In genomic region chr7:24382730-24383372, GRCm38 (mm10) we compare ENCODE assay signal across 30 mouse cellular contexts. TPM values are rescaled to one million over a fixed set of nuclear protein-coding genes. Genes with fewer than 3 reads are reported as not detected.
DNase-seq lines count a peak whose midpoint lies in the region; ATAC-seq and TF ChIP-seq lines count a peak whose summit lies in the region.
"Had no signal": no experiment of that assay in that cellular context is flagged by ENCODE, and none has a peak within 500 bp of the region (broad histone marks: within the 10 kb centered on the region; RNA-seq: fewer than 3 reads in every experiment).

No protein-coding gene starts in this region.

- H3K4me1 ChIP-seq in heart, embryonic 13.5 days = peaks cover 11% of the 10 kb centered on the region; the same call in 1 of the 2 replicates
- H3K4me1 ChIP-seq in ES-E14 (ENCODE audit: control insufficient read depth in 2 of 2, insufficient read depth in 2 of 2, low read length in 2 of 2, poor library complexity in 1 of 2) = peaks cover 0 to 9% of the 10 kb centered on the region in 2 experiments; a peak in 1 of 4 replicates
- peaks cover 99% of the 10 kb centered on the region for H3K4me1 ChIP-seq in liver, embryonic 15.5 days (replicated peaks)
- H3K4me1 ChIP-seq: midbrain, embryonic 13.5 days had no signal

- no peak for DNase-seq in heart, postnatal 25 days (ENCODE audit: low spot score)
- DNase-seq in CD4-positive helper T cell, adult 2 months (ENCODE audit: low read depth, low spot score) = peak; percentile 59
- no peak for DNase-seq in ES-E14 (ENCODE audit: low read depth, low spot score)
- DNase-seq in cerebellum, adult 18-20 months = no peak
- no peak for DNase-seq in lung, postnatal 10 days
- DNase-seq: adrenal gland, postnatal 10 days; cerebellum, adult 9-10 months; gastrocnemius, postnatal 25 days; heart, postnatal 14 days; kidney, adult 18-20 months; kidney, postnatal 4 days; lung, embryonic 14.5 days; lung, postnatal 36 days; right cerebral cortex, postnatal 14 days had no signal

- no peak overlapping the region for H3K4me3 ChIP-seq in heart, embryonic 13.5 days
- no peak overlapping the region for H3K4me3 ChIP-seq in ES-E14 (ENCODE audit: insufficient read depth in 1 of 2, low read depth in 1 of 2, low read length in 2 of 2, poor library complexity in 1 of 2, severe bottlenecking in 1 of 2)
- H3K4me3 ChIP-seq in liver, embryonic 15.5 days (replicated peaks) = no peak overlapping the region
- H3K4me3 ChIP-seq: embryonic facial prominence, embryonic 15.5 days; forebrain, embryonic 10.5 days; hindbrain, embryonic 13.5 days; limb, embryonic 13.5 days; midbrain, embryonic 13.5 days; stomach, embryonic 15.5 days had no signal

- H3K27ac ChIP-seq in heart, embryonic 13.5 days (replicated peaks) = no peak overlapping the region
- no peak overlapping the region for H3K27ac ChIP-seq in ES-E14 (ENCODE audit: insufficient read depth, low read depth, low read length, poor library complexity, severe bottlenecking)
- H3K27ac ChIP-seq in liver, embryonic 15.5 days (replicated peaks) = peak overlapping the region; percentile 98
- H3K27ac ChIP-seq: embryonic facial prominence, embryonic 15.5 days; hindbrain, embryonic 13.5 days; limb, embryonic 13.5 days; midbrain, embryonic 13.5 days; stomach, embryonic 15.5 days had no signal

- H3K9me3 ChIP-seq in heart, embryonic 13.5 days = no peaks in the 10 kb centered on the region
- H3K9me3 ChIP-seq in ES-E14 (ENCODE audit: control insufficient read depth, insufficient read depth, low read depth, low read length) = no peaks in the 10 kb centered on the region
- no peaks in the 10 kb centered on the region for H3K9me3 ChIP-seq in liver, embryonic 15.5 days (replicated peaks)
- H3K9me3 ChIP-seq: embryonic facial prominence, embryonic 15.5 days; forebrain, embryonic 10.5 days; hindbrain, embryonic 13.5 days; limb, embryonic 13.5 days; megakaryocyte, embryonic 14.5 days; midbrain, embryonic 13.5 days; stomach, embryonic 15.5 days had no signal

- H3K9ac ChIP-seq in heart, embryonic 13.5 days = no peak overlapping the region
- H3K9ac ChIP-seq in ES-E14 (ENCODE audit: insufficient read depth, low read depth, low read length, poor library complexity, severe bottlenecking) = no peak overlapping the region
- H3K9ac ChIP-seq in liver, embryonic 15.5 days = peak overlapping the region; percentile 39; the same call in 1 of the 2 replicates
- H3K9ac ChIP-seq: embryonic facial prominence, embryonic 15.5 days; hindbrain, embryonic 13.5 days; limb, embryonic 13.5 days; lung, embryonic 14.5 days; midbrain, embryonic 13.5 days; stomach, embryonic 15.5 days had no signal

- in situ Hi-C loops in ES-E14 (cut with MboI; ENCODE audit: low sequenced_read_pairs in 2 of 2, unreplicated experiment in 2 of 2) = no loop called here

- peak overlapping the region; percentile 16; the same call in 1 of the 2 replicates for H3K4me2 ChIP-seq in heart, embryonic 13.5 days
- H3K4me2 ChIP-seq in liver, embryonic 15.5 days = peak overlapping the region; percentile 28; the same call in 1 of the 2 replicates
- H3K4me2 ChIP-seq: embryonic facial prominence, embryonic 15.5 days; hindbrain, embryonic 13.5 days; limb, embryonic 13.5 days; lung, embryonic 14.5 days; midbrain, embryonic 13.5 days; stomach, embryonic 15.5 days had no signal

- 79% methylated on average over 16 of the region's 16 CpGs for WGBS in heart, embryonic 13.5 days
- WGBS in liver, embryonic 15.5 days (ENCODE audit: insufficient replicate concordance) = 81% methylated on average over 16 of the region's 16 CpGs

- ATAC-seq in heart, embryonic 13.5 days (ENCODE audit: extremely low read depth, insufficient number of reproducible peaks, low FRiP score, low TSS enrichment) = no peak
- no peak for ATAC-seq in liver, embryonic 15.5 days (ENCODE audit: insufficient read depth)
- ATAC-seq: forebrain, embryonic 16.5 days; inflammation-experienced regulatory T-cells, adult 6 months; midbrain, embryonic 13.5 days had no signal

- H3K36me3 ChIP-seq in heart, embryonic 13.5 days = no peaks in the 10 kb centered on the region
- no peaks in the 10 kb centered on the region for H3K36me3 ChIP-seq in ES-E14 (ENCODE audit: control insufficient read depth, insufficient read depth, low read length, poor library complexity, severe bottlenecking)
- H3K36me3 ChIP-seq in liver, embryonic 15.5 days (replicated peaks) = peaks cover 95% of the 10 kb centered on the region
- H3K36me3 ChIP-seq: embryonic facial prominence, embryonic 15.5 days; forebrain, embryonic 10.5 days; hindbrain, embryonic 13.5 days; limb, embryonic 13.5 days; midbrain, embryonic 13.5 days; stomach, embryonic 15.5 days had no signal

- intact Hi-C loops in heart, postnatal 25 days (cut with DNase I) = no loop called here

- H3K27me3 ChIP-seq in heart, embryonic 13.5 days (replicated peaks) = peaks cover 26% of the 10 kb centered on the region; the same call in 1 of the 2 replicates
- H3K27me3 ChIP-seq in liver, embryonic 15.5 days = no peaks in the 10 kb centered on the region
- H3K27me3 ChIP-seq: embryonic facial prominence, embryonic 15.5 days; megakaryocyte, embryonic 14.5 days; stomach, embryonic 15.5 days had no signal

TF ChIP-seq in ES-E14, 5 proteins besides CTCF, POLR2A, EP300 and RAD21:
- TF ChIP-seq ZNF384 (IDR thresholded peaks at IDR 0.05; ENCODE audit: low read depth, low read length) (peak; percentile 85), ZC3H11A (IDR thresholded peaks at IDR 0.05; ENCODE audit: borderline replicate concordance, low read depth, low read length) (no peak)

RNA-seq across cellular contexts. Expression of gene Kcnn4, which starts 12.8 kb away (rescaled TPM):
- polyA plus RNA-seq in heart, embryonic 13.5 days (2015; fragmentation: Nextera tagmentation; extraction: Ambion mirVana) = 2.9 and 5.3 TPM in 2 replicates
- under 1 TPM; 0.70 to 0.81 TPM for total RNA-seq in heart, postnatal 25 days (2021)
- total RNA-seq in ES-E14 (2012; rRNA removed) = 3.2 and 5.3 TPM in 2 replicates
- polyA plus RNA-seq in liver, embryonic 15.5 days (2015; fragmentation: Nextera tagmentation; extraction: Ambion mirVana) = 127 and 144 TPM in 2 replicates

RNA-seq across cellular contexts. Expression of gene Smg9, which starts 16.6 kb away (rescaled TPM):
- 18.1 and 19.3 TPM in 2 replicates for polyA plus RNA-seq in heart, embryonic 13.5 days (2015; fragmentation: Nextera tagmentation; extraction: Ambion mirVana)
- total RNA-seq in heart, postnatal 25 days (2021) = 1 to 10 TPM; 7.6 TPM
- 25.7 and 35.7 TPM in 2 replicates for total RNA-seq in ES-E14 (2012; rRNA removed)
- 14.8 and 15.9 TPM in 2 replicates for polyA plus RNA-seq in liver, embryonic 15.5 days (2015; fragmentation: Nextera tagmentation; extraction: Ambion mirVana)

RNA-seq across cellular contexts. Expression of gene Lypd5, which starts 33.9 kb away (rescaled TPM):
- polyA plus RNA-seq in heart, embryonic 13.5 days (2015; fragmentation: Nextera tagmentation; extraction: Ambion mirVana) = not detected in 2 replicates
- total RNA-seq in heart, postnatal 25 days (2021) = not detected
- total RNA-seq in ES-E14 (2012; rRNA removed) = not detected in 2 replicates
- not detected in 2 replicates for polyA plus RNA-seq in liver, embryonic 15.5 days (2015; fragmentation: Nextera tagmentation; extraction: Ambion mirVana)
- total RNA-seq: adrenal gland, postnatal 10 days; gastrocnemius, postnatal 25 days; heart, adult 8-10 months; heart, postnatal 14 days; left cerebral cortex, postnatal 14 days; monocyte, adult 5-6 weeks; neutrophil, adult 5-6 weeks had no signal
- polyA plus RNA-seq: forebrain, embryonic 10.5 days; forebrain, embryonic 16.5 days; hindbrain, embryonic 13.5 days; inflammation-experienced regulatory T-cells, adult 6 months; kidney, embryonic 16.5 days; limb, embryonic 13.5 days; lung, embryonic 14.5 days; midbrain, embryonic 13.5 days had no signal

RNA-seq across cellular contexts. Expression of gene Tescl, which starts 49.1 kb away (rescaled TPM):
- not detected in 2 replicates for polyA plus RNA-seq in heart, embryonic 13.5 days (2015; fragmentation: Nextera tagmentation; extraction: Ambion mirVana)
- total RNA-seq in heart, postnatal 25 days (2021) = not detected
- 2.3 and 2.4 TPM in 2 replicates for total RNA-seq in ES-E14 (2012; rRNA removed)
- not detected in 2 replicates for polyA plus RNA-seq in liver, embryonic 15.5 days (2015; fragmentation: Nextera tagmentation; extraction: Ambion mirVana)
- total RNA-seq: gastrocnemius, postnatal 25 days; heart, postnatal 14 days; left cerebral cortex, postnatal 14 days; neutrophil, adult 5-6 weeks had no signal
- polyA plus RNA-seq: embryonic facial prominence, embryonic 15.5 days; forebrain, embryonic 16.5 days; inflammation-experienced regulatory T-cells, adult 6 months; limb, embryonic 13.5 days; lung, embryonic 14.5 days; midbrain, embryonic 13.5 days; stomach, embryonic 15.5 days had no signal
